Mouse (Mus musculus): Measurements from ENCODE around the gene Hist3h2a. TPM values are rescaled to one million over a fixed set of nuclear protein-coding genes. Genes with fewer than 3 reads are reported as not detected.

Hist3h2a gene
- polyA plus RNA-seq, 2 experiments: 25.4 to 28.2 TPM

GRCm38 (mm10) chr11:58980381-58980990 is 26.0 kb downstream of the Hist3h2a start:
- Histone ChIP-seq H3K9ac (ENCODE audit: low read depth, low read length, severe bottlenecking) (no peak overlapping the region), H3K4me2 (replicated peaks; ENCODE audit: low read depth, low read length, severe bottlenecking) (peak overlapping the region; percentile 95; the same call in 1 of the 2 replicates), H3K4me1 (ENCODE audit: control insufficient read depth, insufficient read depth, low read length) (peaks cover 15% of the 10 kb centered on the region), H3K27me3 (ENCODE audit: control insufficient read depth, insufficient read depth, low read length) (no peaks in the 10 kb centered on the region), H3K4me3 (replicated peaks; ENCODE audit: low read length) (no peak overlapping the region; the same call in 1 of the 2 replicates), H3K27ac (replicated peaks; ENCODE audit: low read depth, low read length) (no peak overlapping the region), H3K9me3 (ENCODE audit: control insufficient read depth, low read length) (no peaks in the 10 kb centered on the region), H3K36me3 (ENCODE audit: control insufficient read depth, insufficient read depth, low read length) (peaks cover 41% of the 10 kb centered on the region)
- DNase-seq (ENCODE audit: low spot score) (no peak), ATAC-seq (ENCODE audit: low FRiP score, low read depth) (no peak)
- 57% methylated on average over 5 of the region's 5 CpGs for WGBS
- TF ChIP-seq POLR2A (IDR thresholded peaks at IDR 0.05; ENCODE audit: borderline replicate concordance, extremely low read depth, insufficient read depth, insufficient read length): no peak

GRCm38 (mm10) chr11:58981541-58982447 is 27.3 kb downstream of the Hist3h2a start:
- H3K9ac ChIP-seq (ENCODE audit: low read depth, low read length, severe bottlenecking): no peak overlapping the region
- ATAC-seq (ENCODE audit: low FRiP score, low read depth): peak; percentile 53
- H3K36me3 ChIP-seq (ENCODE audit: control insufficient read depth, insufficient read depth, low read length): peaks cover 54% of the 10 kb centered on the region

GRCm38 (mm10) chr11:58982471-58983097 is 28.1 kb downstream of the Hist3h2a start:
- ATAC-seq (ENCODE audit: low FRiP score, low read depth): no peak
- DNase-seq (ENCODE audit: low spot score): no peak
- Histone ChIP-seq H3K36me3 (ENCODE audit: control insufficient read depth, insufficient read depth, low read length) (peaks cover 60% of the 10 kb centered on the region), H3K9ac (ENCODE audit: low read depth, low read length, severe bottlenecking) (no peak overlapping the region), H3K4me1 (ENCODE audit: control insufficient read depth, insufficient read depth, low read length) (peaks cover 15% of the 10 kb centered on the region), H3K4me2 (replicated peaks; ENCODE audit: low read depth, low read length, severe bottlenecking) (no peak overlapping the region), H3K9me3 (ENCODE audit: control insufficient read depth, low read length) (no peaks in the 10 kb centered on the region), H3K4me3 (replicated peaks; ENCODE audit: low read length) (no peak overlapping the region), H3K27me3 (ENCODE audit: control insufficient read depth, insufficient read depth, low read length) (no peaks in the 10 kb centered on the region), H3K27ac (replicated peaks; ENCODE audit: low read depth, low read length) (no peak overlapping the region)
- 87% methylated on average over 18 of the region's 18 CpGs for WGBS
- no peak for TF ChIP-seq POLR2A (IDR thresholded peaks at IDR 0.05; ENCODE audit: borderline replicate concordance, extremely low read depth, insufficient read depth, insufficient read length)

More at GRCm38 (mm10) chr11:58981541-58982447, 27.3 kb downstream of the Hist3h2a start:
- 68% methylated on average over 13 of the region's 14 CpGs for WGBS
- no peak overlapping the region for H3K4me2 ChIP-seq (replicated peaks; ENCODE audit: low read depth, low read length, severe bottlenecking)
- H3K27me3 ChIP-seq (ENCODE audit: control insufficient read depth, insufficient read depth, low read length): no peaks in the 10 kb centered on the region
- H3K27ac ChIP-seq (replicated peaks; ENCODE audit: low read depth, low read length): no peak overlapping the region
- no peaks in the 10 kb centered on the region for H3K9me3 ChIP-seq (ENCODE audit: control insufficient read depth, low read length)
- H3K4me3 ChIP-seq (replicated peaks; ENCODE audit: low read length): no peak overlapping the region
- DNase-seq (ENCODE audit: low spot score): peak; percentile 45
- TF ChIP-seq POLR2A (IDR thresholded peaks at IDR 0.05; ENCODE audit: borderline replicate concordance, extremely low read depth, insufficient read depth, insufficient read length): no peak
- H3K4me1 ChIP-seq (ENCODE audit: control insufficient read depth, insufficient read depth, low read length): peaks cover 15% of the 10 kb centered on the region

- H3K9ac ChIP-seq (ENCODE audit: low read depth, low read length, severe bottlenecking): no peak overlapping the region
- peaks cover 14% of the 10 kb centered on the region for H3K4me1 ChIP-seq (ENCODE audit: control insufficient read depth, insufficient read depth, low read length)
- no peak overlapping the region for H3K4me3 ChIP-seq (replicated peaks; ENCODE audit: low read length)
- no peak overlapping the region for H3K27ac ChIP-seq (replicated peaks; ENCODE audit: low read depth, low read length)
- 91% methylated on average over 6 of the region's 6 CpGs for WGBS
- H3K4me2 ChIP-seq (replicated peaks; ENCODE audit: low read depth, low read length, severe bottlenecking): no peak overlapping the region
- DNase-seq (ENCODE audit: low spot score): no peak
- peaks cover 73% of the 10 kb centered on the region for H3K36me3 ChIP-seq (ENCODE audit: control insufficient read depth, insufficient read depth, low read length)
- no peaks in the 10 kb centered on the region for H3K27me3 ChIP-seq (ENCODE audit: control insufficient read depth, insufficient read depth, low read length)
- no peaks in the 10 kb centered on the region for H3K9me3 ChIP-seq (ENCODE audit: control insufficient read depth, low read length)
- no peak for ATAC-seq (ENCODE audit: low FRiP score, low read depth)
- TF ChIP-seq POLR2A (IDR thresholded peaks at IDR 0.05; ENCODE audit: borderline replicate concordance, extremely low read depth, insufficient read depth, insufficient read length): no peak
Observed at GRCm38 (mm10) chr11:58983691-58984341, 29.3 kb downstream of the Hist3h2a start.

GRCm38 (mm10) chr11:58984657-58985056 is 30.2 kb downstream of the Hist3h2a start:
- Histone ChIP-seq H3K27me3 (ENCODE audit: control insufficient read depth, insufficient read depth, low read length) (no peaks in the 10 kb centered on the region), H3K4me1 (ENCODE audit: control insufficient read depth, insufficient read depth, low read length) (peaks cover 5% of the 10 kb centered on the region; the same call in 1 of the 2 replicates), H3K9ac (ENCODE audit: low read depth, low read length, severe bottlenecking) (no peak overlapping the region), H3K27ac (replicated peaks; ENCODE audit: low read depth, low read length) (no peak overlapping the region), H3K9me3 (ENCODE audit: control insufficient read depth, low read length) (no peaks in the 10 kb centered on the region), H3K4me2 (replicated peaks; ENCODE audit: low read depth, low read length, severe bottlenecking) (no peak overlapping the region), H3K4me3 (replicated peaks; ENCODE audit: low read length) (no peak overlapping the region), H3K36me3 (ENCODE audit: control insufficient read depth, insufficient read depth, low read length) (peaks cover 81% of the 10 kb centered on the region)
- 86% methylated on average over 7 of the region's 7 CpGs for WGBS
- ATAC-seq (ENCODE audit: low FRiP score, low read depth) (no peak), DNase-seq (ENCODE audit: low spot score) (no peak)
- TF ChIP-seq POLR2A (IDR thresholded peaks at IDR 0.05; ENCODE audit: borderline replicate concordance, extremely low read depth, insufficient read depth, insufficient read length): no peak
